Mouse (Mus musculus) liver, embryonic 11.5 days (tissue): ENCODE results near the gene Armh3. TPM values are rescaled to one million over a fixed set of nuclear protein-coding genes. Genes with fewer than 3 reads are reported as not detected.

Experiments
- ATAC-seq: fragments of 200-750 bp; cut with Nextera tagmentation; replicated peaks from 2 replicates; pipeline ENCODE4 v1.8.0; 2017; ENCODE audit warnings: moderate number of reproducible peaks, mild to moderate bottlenecking, moderate TSS enrichment, moderate library complexity; ENCODE audit not compliant: low FRiP score
- DNase-seq: peaks from one replicate; pipeline ENCODE4 v3.0.0-alpha.2; 2017; ENCODE audit warnings: low spot score
- H3K27ac ChIP-seq: fragments of 300-500 bp; sonication (generic); 2 replicates; pipeline ENCODE4 v1.5.1; 2014; ENCODE audit warnings: mild to moderate bottlenecking, low read depth, low read length, control low read depth
- H3K27me3 ChIP-seq: fragments of 300-500 bp; sonication (generic); replicated peaks from 2 replicates; pipeline ENCODE4 v1.6.1; 2014; ENCODE audit warnings: low read length, mixed read lengths; ENCODE audit not compliant: control insufficient read depth, insufficient read depth
- H3K36me3 ChIP-seq: fragments of 300-500 bp; sonication (generic); 2 replicates; pipeline ENCODE4 v1.6.1; 2014; ENCODE audit warnings: mild to moderate bottlenecking, low read length, moderate library complexity, mixed read lengths; ENCODE audit not compliant: control insufficient read depth, insufficient read depth
- H3K4me1 ChIP-seq: fragments of 300-500 bp; sonication (generic); replicated peaks from 2 replicates; pipeline ENCODE4 v1.6.1; 2014; ENCODE audit warnings: low read length, mixed read lengths; ENCODE audit not compliant: control insufficient read depth, insufficient read depth
- H3K4me2 ChIP-seq: fragments of 300-500 bp; sonication (generic); 2 replicates; pipeline ENCODE4 v1.6.1; 2014; ENCODE audit warnings: mild to moderate bottlenecking, control low read depth, moderate library complexity
- H3K4me3 ChIP-seq: fragments of 300-500 bp; sonication (generic); 2 replicates; pipeline ENCODE4 v1.5.1; 2014; ENCODE audit warnings: low read depth, low read length, control low read depth
- H3K9ac ChIP-seq: fragments of 300-500 bp; sonication (generic); 2 replicates; pipeline ENCODE4 v1.6.1; 2014; ENCODE audit warnings: low read depth, low read length, control low read depth
- H3K9me3 ChIP-seq: fragments of 300-500 bp; sonication (generic); 2 replicates; pipeline ENCODE4 v1.6.1; 2016; ENCODE audit warnings: low read length, inconsistent platforms, mixed read lengths; ENCODE audit not compliant: control insufficient read depth
- WGBS: fragments of 180-500 bp; shearing (Covaris S2); extraction: QIAGEN DNeasy Blood & Tissue Kit; methylation state at CpG from one replicate; pipeline ENCODE4 v1.1.7; 2014; 5-methylcytosine and 5-hydroxymethylcytosine counted together
- polyA plus RNA-seq: library from polyadenylated mRNA; unstranded; fragments of >200 nt; fragmentation: Nextera tagmentation; extraction: Ambion mirVana; gene quantifications from 2 replicates; pipeline ENCODE4 v1.2.1, GENCODE M21; 2014

Armh3 gene
- polyA plus RNA-seq, 1 experiment from 2014 or later: 9.2 TPM

- no peak overlapping the region for H3K4me2 ChIP-seq
- H3K27me3 ChIP-seq: no peaks in the 10 kb centered on the region
- no peaks in the 10 kb centered on the region for H3K36me3 ChIP-seq
- no peaks in the 10 kb centered on the region for H3K4me1 ChIP-seq
- H3K27ac ChIP-seq: no peak overlapping the region
- H3K4me3 ChIP-seq: no peak overlapping the region
- H3K9ac ChIP-seq: no peak overlapping the region
- WGBS: 84% methylated on average over 4 of the region's 4 CpGs
- ATAC-seq (no peak), DNase-seq (no peak)
- no peaks in the 10 kb centered on the region for H3K9me3 ChIP-seq
These were observed 81.8 kb downstream of the Armh3 start for GRCm38 (mm10) chr19:45916461-45916860.

GRCm38 (mm10) chr19:45916026-45916425 lies 82.3 kb downstream of the Armh3 start:
- H3K9me3 ChIP-seq: no peaks in the 10 kb centered on the region
- H3K36me3 ChIP-seq: no peaks in the 10 kb centered on the region
- no peak overlapping the region for H3K4me2 ChIP-seq
- no peaks in the 10 kb centered on the region for H3K4me1 ChIP-seq
- no peak for ATAC-seq
- no peak overlapping the region for H3K4me3 ChIP-seq
- no peaks in the 10 kb centered on the region for H3K27me3 ChIP-seq
- WGBS: 85% methylated on average over 3 of the region's 3 CpGs
- no peak overlapping the region for H3K9ac ChIP-seq
- H3K27ac ChIP-seq: no peak overlapping the region
- DNase-seq: no peak

GRCm38 (mm10) chr19:45913036-45913435 lies 85.3 kb downstream of the Armh3 start:
- WGBS: 52% methylated on average over 5 of the region's 5 CpGs
- no peak overlapping the region for H3K4me3 ChIP-seq
- DNase-seq (no peak), ATAC-seq (no peak)
- no peak overlapping the region for H3K9ac ChIP-seq
- H3K4me2 ChIP-seq: no peak overlapping the region
- no peaks in the 10 kb centered on the region for H3K9me3 ChIP-seq
- H3K36me3 ChIP-seq: no peaks in the 10 kb centered on the region
- H3K27ac ChIP-seq: no peak overlapping the region
- H3K4me1 ChIP-seq: no peaks in the 10 kb centered on the region
- H3K27me3 ChIP-seq: no peaks in the 10 kb centered on the region

DNA sequence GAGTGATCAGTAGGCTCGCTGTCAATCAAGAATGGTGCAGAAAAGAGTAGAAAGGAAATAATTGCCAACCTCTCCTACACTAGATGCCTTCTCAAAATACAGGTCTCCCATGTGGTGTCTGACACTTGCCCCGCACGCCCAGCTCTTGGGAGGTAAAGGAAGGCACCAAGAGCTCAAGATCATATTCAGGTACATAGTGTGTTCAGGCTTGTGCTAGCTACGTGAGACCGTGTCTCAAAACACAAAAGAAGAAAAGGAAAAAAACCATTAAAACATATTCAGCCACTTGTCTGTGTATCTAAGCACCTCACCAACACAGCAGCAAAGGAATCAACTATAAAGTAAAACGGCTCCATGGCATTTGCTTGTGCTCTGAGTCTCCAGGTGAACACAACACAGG lies 85.9 kb downstream of the Armh3 start:
- Histone ChIP-seq H3K9me3 (no peaks in the 10 kb centered on the region), H3K27ac (no peak overlapping the region), H3K36me3 (0 out of 2 replicates have a peak, but pooled peaks cover 4% of the 10 kb centered on the region), H3K27me3 (no peaks in the 10 kb centered on the region), H3K9ac (no peak overlapping the region), H3K4me3 (no peak overlapping the region), H3K4me1 (no peaks in the 10 kb centered on the region), H3K4me2 (no peak overlapping the region)
- ATAC-seq (no peak), DNase-seq (no peak)
- 91% methylated on average over 6 of the region's 6 CpGs for WGBS

- ATAC-seq (no peak), DNase-seq (no peak)
- Histone ChIP-seq H3K27me3 (no peaks in the 10 kb centered on the region), H3K9me3 (no peaks in the 10 kb centered on the region), H3K4me3 (no peak overlapping the region), H3K4me1 (no peaks in the 10 kb centered on the region), H3K27ac (no peak overlapping the region), H3K36me3 (0 out of 2 replicates have a peak, but pooled peaks cover 4% of the 10 kb centered on the region), H3K9ac (no peak overlapping the region), H3K4me2 (no peak overlapping the region)
- WGBS: 80% methylated on average over 10 of the region's 10 CpGs
These were observed 86.9 kb downstream of the Armh3 start for GRCm38 (mm10) chr19:45911236-45912025.

DNA sequence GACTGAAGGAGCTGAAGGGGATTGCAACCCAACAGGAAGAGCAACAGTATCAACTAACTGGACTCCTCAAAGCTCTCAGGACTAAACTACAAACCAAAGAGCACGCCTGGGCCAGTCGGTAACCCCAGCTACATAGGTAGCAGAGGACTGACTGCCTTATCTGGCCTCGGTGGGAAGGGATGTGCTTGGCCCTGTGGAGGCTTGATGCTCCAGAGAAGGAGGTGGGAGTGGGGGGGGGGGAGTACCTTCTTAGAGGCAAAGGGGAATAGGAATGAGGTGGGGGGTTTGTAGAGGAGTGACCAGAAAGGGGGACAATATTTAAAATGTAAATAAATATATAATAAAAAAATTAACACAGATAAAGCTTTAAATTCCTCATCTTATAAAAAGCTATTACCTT lies 90.0 kb downstream of the Armh3 start:
- H3K4me3 ChIP-seq: no peak overlapping the region
- WGBS: 75% methylated on average over 3 of the region's 3 CpGs
- H3K9ac ChIP-seq: no peak overlapping the region
- no peak overlapping the region for H3K4me2 ChIP-seq
- H3K27ac ChIP-seq: no peak overlapping the region
- 0 out of 2 replicates have a peak, but pooled peaks cover 4% of the 10 kb centered on the region for H3K36me3 ChIP-seq
- no peaks in the 10 kb centered on the region for H3K27me3 ChIP-seq
- ATAC-seq: no peak
- no peak for DNase-seq
- H3K4me1 ChIP-seq: no peaks in the 10 kb centered on the region
- H3K9me3 ChIP-seq: no peaks in the 10 kb centered on the region

DNA sequence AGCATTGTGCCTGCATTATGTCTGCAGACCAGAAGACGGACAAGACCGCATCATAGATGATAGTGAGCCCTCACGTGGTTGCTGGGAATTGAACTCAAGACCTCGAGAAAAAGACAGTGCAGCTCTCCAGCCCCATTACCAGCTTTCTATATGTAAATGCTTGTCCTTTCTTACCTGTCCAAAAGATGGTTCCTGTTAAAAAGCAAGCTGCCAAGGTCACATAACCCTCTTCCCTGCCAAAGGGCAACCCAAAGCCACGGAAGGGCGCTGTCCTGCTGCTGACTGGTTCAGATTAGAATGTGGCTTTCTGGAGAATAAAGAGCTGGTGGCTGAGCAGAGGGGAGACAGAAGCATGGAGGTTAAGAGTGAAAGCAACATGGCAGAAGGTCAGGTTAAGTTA lies 90.9 kb downstream of the Armh3 start:
- Histone ChIP-seq H3K4me2 (no peak overlapping the region), H3K27ac (no peak overlapping the region), H3K9me3 (no peaks in the 10 kb centered on the region), H3K4me3 (no peak overlapping the region), H3K27me3 (no peaks in the 10 kb centered on the region), H3K36me3 (0 out of 2 replicates have a peak, but pooled peaks cover 4% of the 10 kb centered on the region), H3K4me1 (no peaks in the 10 kb centered on the region), H3K9ac (no peak overlapping the region)
- WGBS: 84% methylated on average over 6 of the region's 6 CpGs
- DNase-seq (no peak), ATAC-seq (no peak)

- WGBS: 81% methylated on average over 3 of the region's 3 CpGs
- H3K9ac ChIP-seq: no peak overlapping the region
- DNase-seq: no peak
These were observed 94.4 kb downstream of the Armh3 start for GRCm38 (mm10) chr19:45903861-45904260.

GRCm38 (mm10) chr19:45902390-45903035 lies 95.8 kb downstream of the Armh3 start:
- DNase-seq: no peak
- Histone ChIP-seq H3K4me1 (no peaks in the 10 kb centered on the region), H3K27ac (no peak overlapping the region), H3K4me3 (no peak overlapping the region), H3K27me3 (no peaks in the 10 kb centered on the region), H3K9ac (no peak overlapping the region), H3K36me3 (no peaks in the 10 kb centered on the region), H3K4me2 (no peak overlapping the region), H3K9me3 (no peaks in the 10 kb centered on the region)
- WGBS: 80% methylated on average over 8 of the region's 8 CpGs
- no peak for ATAC-seq

More at GRCm38 (mm10) chr19:45903861-45904260, 94.4 kb downstream of the Armh3 start:
- H3K9me3 ChIP-seq: no peaks in the 10 kb centered on the region
- H3K4me2 ChIP-seq: no peak overlapping the region
- H3K4me3 ChIP-seq: no peak overlapping the region
- ATAC-seq: no peak
- H3K36me3 ChIP-seq: 0 out of 2 replicates have a peak, but pooled peaks cover 4% of the 10 kb centered on the region
- no peaks in the 10 kb centered on the region for H3K4me1 ChIP-seq
- H3K27me3 ChIP-seq: no peaks in the 10 kb centered on the region
- no peak overlapping the region for H3K27ac ChIP-seq
